Comparison of ENCODE assay signal across 24 mouse cellular contexts in the genomic region with DNA sequence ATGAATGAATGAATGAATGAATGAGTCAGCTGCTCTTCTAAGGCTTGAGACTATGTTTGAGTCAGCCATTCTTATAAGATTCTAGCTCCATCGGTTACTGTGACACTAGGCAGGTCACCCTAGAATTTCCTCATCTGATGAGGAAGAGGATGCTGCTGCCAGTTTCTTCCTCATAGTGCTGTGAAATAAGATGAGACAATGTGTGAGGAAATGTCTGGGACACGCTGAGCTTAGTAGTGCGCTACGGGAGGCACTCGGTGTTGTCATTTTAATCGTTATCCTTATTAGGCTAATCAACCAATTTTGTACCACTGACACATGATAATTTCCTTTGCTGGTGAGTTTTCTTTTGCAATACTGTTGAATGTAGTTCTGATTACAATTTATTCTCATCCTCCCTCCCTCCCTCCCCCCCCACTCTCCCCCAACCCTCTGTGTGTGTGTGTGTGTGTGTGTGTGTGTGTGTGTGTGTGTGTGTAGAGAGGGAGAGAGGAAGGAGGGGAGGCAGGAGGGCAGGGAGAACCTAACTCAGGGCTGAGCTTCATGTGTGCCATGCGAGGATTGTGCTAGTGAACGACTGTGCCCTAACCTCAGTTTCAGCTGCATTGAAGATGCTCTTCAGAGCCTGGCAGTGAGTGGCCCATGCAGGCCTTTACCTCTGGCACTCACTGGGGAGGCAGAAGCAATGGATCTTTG. TPM values are rescaled to one million over a fixed set of nuclear protein-coding genes. Genes with fewer than 3 reads are reported as not detected.
A peak's percentile ranks its signal among the peaks of the same experiment; 100 is the strongest.
DNase-seq lines count a peak whose midpoint lies in the region; ATAC-seq and TF ChIP-seq lines count a peak whose summit lies in the region.
"Had no signal": no experiment of that assay in that cellular context is flagged by ENCODE, and none has a peak within 500 bp of the region (broad histone marks: within the 10 kb centered on the region; RNA-seq: fewer than 3 reads in every experiment).

No protein-coding gene starts in this region.

- 0 out of 2 replicates have a peak, but pooled peaks cover 6% of the 10 kb centered on the region for H3K36me3 ChIP-seq in forebrain, embryonic 13.5 days (ENCODE audit: poor library complexity, severe bottlenecking)
- peaks cover 3% of the 10 kb centered on the region; the same call in 1 of the 2 replicates for H3K36me3 ChIP-seq in forebrain, embryonic 10.5 days (replicated peaks)
- H3K36me3 ChIP-seq in kidney, embryonic 16.5 days (ENCODE audit: insufficient read depth, low read length): peaks cover 3% of the 10 kb centered on the region; the same call in 1 of the 2 replicates
- peaks cover 6% of the 10 kb centered on the region; the same call in 1 of the 2 replicates for H3K36me3 ChIP-seq in kidney, embryonic 15.5 days
- peaks cover 3% of the 10 kb centered on the region; the same call in 1 of the 2 replicates for H3K36me3 ChIP-seq in midbrain, embryonic 13.5 days
- no peaks in the 10 kb centered on the region for H3K36me3 ChIP-seq in midbrain, postnatal 0 days (ENCODE audit: insufficient read depth, low read length)
- H3K36me3 ChIP-seq: embryonic facial prominence, embryonic 15.5 days had no signal

- H3K4me3 ChIP-seq in forebrain, embryonic 13.5 days: no peak overlapping the region
- H3K4me3 ChIP-seq in forebrain, embryonic 10.5 days: no peak overlapping the region
- no peak overlapping the region for H3K4me3 ChIP-seq in kidney, embryonic 16.5 days (ENCODE audit: low read length)
- no peak overlapping the region for H3K4me3 ChIP-seq in kidney, embryonic 15.5 days (replicated peaks)
- H3K4me3 ChIP-seq in midbrain, embryonic 13.5 days (replicated peaks): no peak overlapping the region
- no peak overlapping the region for H3K4me3 ChIP-seq in midbrain, postnatal 0 days (ENCODE audit: low read depth, low read length)
- H3K4me3 ChIP-seq: embryonic facial prominence, embryonic 10.5 days; embryonic facial prominence, embryonic 15.5 days; hindbrain, embryonic 13.5 days; lung, embryonic 15.5 days; stomach, embryonic 15.5 days had no signal

- no peaks in the 10 kb centered on the region for H3K9me3 ChIP-seq in forebrain, embryonic 13.5 days (replicated peaks)
- H3K9me3 ChIP-seq in forebrain, embryonic 10.5 days: no peaks in the 10 kb centered on the region
- no peaks in the 10 kb centered on the region for H3K9me3 ChIP-seq in kidney, embryonic 16.5 days (ENCODE audit: low read length)
- no peaks in the 10 kb centered on the region for H3K9me3 ChIP-seq in kidney, embryonic 15.5 days (replicated peaks)
- no peaks in the 10 kb centered on the region for H3K9me3 ChIP-seq in midbrain, embryonic 13.5 days
- no peaks in the 10 kb centered on the region for H3K9me3 ChIP-seq in midbrain, postnatal 0 days (ENCODE audit: low read length)
- H3K9me3 ChIP-seq: embryonic facial prominence, embryonic 10.5 days; embryonic facial prominence, embryonic 15.5 days; hindbrain, embryonic 13.5 days; lung, embryonic 15.5 days; stomach, embryonic 15.5 days had no signal

- H3K9ac ChIP-seq in forebrain, embryonic 13.5 days: no peak overlapping the region
- H3K9ac ChIP-seq in kidney, embryonic 16.5 days (replicated peaks; ENCODE audit: low read length): no peak overlapping the region
- H3K9ac ChIP-seq in kidney, embryonic 15.5 days: no peak overlapping the region
- H3K9ac ChIP-seq in midbrain, embryonic 13.5 days (replicated peaks): no peak overlapping the region
- H3K9ac ChIP-seq in midbrain, postnatal 0 days (replicated peaks; ENCODE audit: low read length, poor library complexity, severe bottlenecking): no peak overlapping the region
- H3K9ac ChIP-seq: embryonic facial prominence, embryonic 15.5 days; lung, embryonic 15.5 days; stomach, embryonic 15.5 days had no signal

- DNase-seq in forebrain, embryonic 10.5 days (ENCODE audit: extremely low spot score, low spot score): no peak
- no peak for DNase-seq in midbrain, postnatal 0 days (ENCODE audit: low spot score)
- no peak for DNase-seq in embryo, embryonic 10.5 days (ENCODE audit: low spot score)
- DNase-seq: adrenal gland, adult 2 months; adrenal gland, postnatal 36 days; cerebellum, adult 2 months; cerebellum, postnatal 14 days; heart, postnatal 36 days; kidney, adult 8-10 months; kidney, postnatal 14 days; liver; right cerebral cortex, postnatal 25 days had no signal

- H3K4me1 ChIP-seq in forebrain, embryonic 13.5 days: peaks cover 13% of the 10 kb centered on the region; the same call in 1 of the 2 replicates
- H3K4me1 ChIP-seq in forebrain, embryonic 10.5 days: peaks cover 20% of the 10 kb centered on the region
- peaks cover 21% of the 10 kb centered on the region for H3K4me1 ChIP-seq in kidney, embryonic 16.5 days (ENCODE audit: insufficient read depth, low read length)
- peaks cover 25% of the 10 kb centered on the region for H3K4me1 ChIP-seq in kidney, embryonic 15.5 days
- H3K4me1 ChIP-seq in midbrain, embryonic 13.5 days (replicated peaks): peaks cover 6% of the 10 kb centered on the region
- peaks cover 2% of the 10 kb centered on the region; the same call in 1 of the 2 replicates for H3K4me1 ChIP-seq in midbrain, postnatal 0 days (ENCODE audit: insufficient read depth, low read length)

- H3K27ac ChIP-seq in forebrain, embryonic 13.5 days: no peak overlapping the region
- H3K27ac ChIP-seq in forebrain, embryonic 10.5 days: no peak overlapping the region
- no peak overlapping the region for H3K27ac ChIP-seq in kidney, embryonic 16.5 days (ENCODE audit: low read length)
- no peak overlapping the region for H3K27ac ChIP-seq in kidney, embryonic 15.5 days
- H3K27ac ChIP-seq in midbrain, embryonic 13.5 days: no peak overlapping the region
- no peak overlapping the region for H3K27ac ChIP-seq in midbrain, postnatal 0 days (ENCODE audit: low read depth, low read length)
- H3K27ac ChIP-seq: embryonic facial prominence, embryonic 10.5 days; embryonic facial prominence, embryonic 15.5 days; hindbrain, embryonic 13.5 days; lung, embryonic 15.5 days; stomach, embryonic 15.5 days had no signal

- no peak overlapping the region for H3K4me2 ChIP-seq in forebrain, embryonic 13.5 days
- no peak overlapping the region for H3K4me2 ChIP-seq in kidney, embryonic 16.5 days (replicated peaks; ENCODE audit: low read depth, low read length)
- H3K4me2 ChIP-seq in kidney, embryonic 15.5 days: no peak overlapping the region
- no peak overlapping the region for H3K4me2 ChIP-seq in midbrain, embryonic 13.5 days (replicated peaks)
- H3K4me2 ChIP-seq in midbrain, postnatal 0 days (ENCODE audit: low read depth, low read length, poor library complexity, severe bottlenecking): no peak overlapping the region
- H3K4me2 ChIP-seq: embryonic facial prominence, embryonic 15.5 days; hindbrain, embryonic 13.5 days; stomach, embryonic 15.5 days had no signal

- no peak for TF ChIP-seq CTCF in midbrain, postnatal 0 days (IDR thresholded peaks at IDR 0.05)

- ATAC-seq in forebrain, embryonic 13.5 days: peak; percentile 57
- 0 out of 2 replicates have a peak, but pooled peaks have one; percentile 9 for ATAC-seq in kidney, embryonic 16.5 days (ENCODE audit: low FRiP score, low TSS enrichment)
- no peak for ATAC-seq in kidney, embryonic 15.5 days (replicated peaks; ENCODE audit: low FRiP score)
- ATAC-seq in midbrain, embryonic 13.5 days: peak; percentile 37; the same call in 1 of the 2 replicates
- ATAC-seq in midbrain, postnatal 0 days (ENCODE audit: low FRiP score): no peak
- ATAC-seq: activated CD4-positive, CD25-positive, alpha-beta regulatory T cell, adult 4 months; intestine, embryonic 16.5 days had no signal

- WGBS in forebrain, embryonic 13.5 days: 58% methylated on average over 8 of the region's 8 CpGs
- WGBS in forebrain, embryonic 10.5 days: 85% methylated on average over 8 of the region's 8 CpGs
- WGBS in kidney, embryonic 16.5 days: 82% methylated on average over 8 of the region's 8 CpGs
- 80% methylated on average over 8 of the region's 8 CpGs for WGBS in kidney, embryonic 15.5 days
- 86% methylated on average over 8 of the region's 8 CpGs for WGBS in midbrain, embryonic 13.5 days
- WGBS in midbrain, postnatal 0 days: 82% methylated on average over 8 of the region's 8 CpGs

- H3K27me3 ChIP-seq in forebrain, embryonic 13.5 days: no peaks in the 10 kb centered on the region
- H3K27me3 ChIP-seq in forebrain, embryonic 10.5 days (ENCODE audit: poor library complexity, severe bottlenecking): no peaks in the 10 kb centered on the region
- no peaks in the 10 kb centered on the region for H3K27me3 ChIP-seq in kidney, embryonic 16.5 days (ENCODE audit: insufficient read depth, low read length)
- no peaks in the 10 kb centered on the region for H3K27me3 ChIP-seq in kidney, embryonic 15.5 days
- H3K27me3 ChIP-seq in midbrain, embryonic 13.5 days: no peaks in the 10 kb centered on the region
- H3K27me3 ChIP-seq in midbrain, postnatal 0 days (ENCODE audit: insufficient read depth, low read length): no peaks in the 10 kb centered on the region
- H3K27me3 ChIP-seq: CH12.LX; embryonic facial prominence, embryonic 15.5 days; hindbrain, embryonic 13.5 days; lung, embryonic 15.5 days; stomach, embryonic 15.5 days had no signal

RNA-seq across cellular contexts. Expression of a gene that starts 11.3 kb away (rescaled TPM):
- 20.6 and 27.0 TPM in 2 replicates for polyA plus RNA-seq in forebrain, embryonic 13.5 days (2015; fragmentation: Nextera tagmentation; extraction: Ambion mirVana)
- polyA plus RNA-seq in forebrain, embryonic 10.5 days (2016; fragmentation: Nextera tagmentation; extraction: Ambion mirVana): 15.7 and 16.8 TPM in 2 replicates
- polyA plus RNA-seq in kidney, embryonic 16.5 days (2015; fragmentation: Nextera tagmentation; extraction: Ambion mirVana): 103 and 120 TPM in 2 replicates
- 78.7 and 94.8 TPM in 2 replicates for polyA plus RNA-seq in kidney, embryonic 15.5 days (2015; fragmentation: Nextera tagmentation; extraction: Ambion mirVana)
- polyA plus RNA-seq in midbrain, embryonic 13.5 days (2015; fragmentation: Nextera tagmentation; extraction: Ambion mirVana): 35.3 and 39.6 TPM in 2 replicates
- total RNA-seq in midbrain, postnatal 0 days (2014; rRNA removed): 59.7 and 59.9 TPM in 2 replicates
- polyA plus RNA-seq in midbrain, postnatal 0 days (2015; fragmentation: Nextera tagmentation; extraction: Ambion mirVana): 87.2 and 91.0 TPM in 2 replicates

Comparison
In these comparisons a context has a peak if more than half of its experiments do, and no peak if none do; other contexts are left out.
1. ATAC-seq: peak in forebrain, embryonic 13.5 days (single experiment), kidney, embryonic 16.5 days (single experiment) and midbrain, embryonic 13.5 days (single experiment); none in kidney, embryonic 15.5 days (single experiment) and midbrain, postnatal 0 days (single experiment).